Mouse (Mus musculus): Measurements from ENCODE around the gene Large2. TPM values are rescaled to one million over a fixed set of nuclear protein-coding genes. Genes with fewer than 3 reads are reported as not detected.
A peak's percentile ranks its signal among the peaks of the same experiment; 100 is the strongest.

Gene Large2
- polyA plus RNA-seq (2014; fragmentation: Nextera tagmentation; extraction: Ambion mirVana), result 15.3 and 16.6 TPM in 2 replicates

DNA sequence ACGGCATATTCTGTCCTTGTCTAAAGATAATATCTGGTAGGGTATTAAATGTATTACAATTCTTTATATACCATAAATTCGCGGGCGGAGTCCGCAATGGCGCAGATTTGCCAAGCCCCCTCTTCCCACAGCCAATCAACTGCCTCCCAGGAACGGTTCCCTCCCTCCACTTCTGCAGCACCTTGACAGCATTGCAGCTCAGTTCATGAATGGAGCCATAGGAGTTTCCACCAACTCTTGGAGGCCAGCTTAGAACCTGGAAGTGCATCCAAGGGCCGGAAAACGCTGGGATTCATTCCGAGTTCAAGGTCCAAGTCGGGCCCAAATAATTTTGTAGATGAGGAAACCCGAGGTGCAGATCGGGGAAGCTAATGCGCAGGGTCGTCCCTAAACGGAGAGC lies at the start of gene Large2, which contains the start of gene Pex16:
Gene Large2 (minus strand): TSS at position 356 of the 400 bp plus-strand sequence.
Gene Pex16 (plus strand): TSS at position 163 of the 400 bp plus-strand sequence.
- WGBS, result 2% methylated on average over 16 of the region's 16 CpGs
- H3K4me1 ChIP-seq (ENCODE audit: insufficient read depth), result peaks cover 13% of the 10 kb centered on the region
- no peaks in the 10 kb centered on the region for H3K9me3 ChIP-seq (ENCODE audit: low read depth, low read length)

DNA sequence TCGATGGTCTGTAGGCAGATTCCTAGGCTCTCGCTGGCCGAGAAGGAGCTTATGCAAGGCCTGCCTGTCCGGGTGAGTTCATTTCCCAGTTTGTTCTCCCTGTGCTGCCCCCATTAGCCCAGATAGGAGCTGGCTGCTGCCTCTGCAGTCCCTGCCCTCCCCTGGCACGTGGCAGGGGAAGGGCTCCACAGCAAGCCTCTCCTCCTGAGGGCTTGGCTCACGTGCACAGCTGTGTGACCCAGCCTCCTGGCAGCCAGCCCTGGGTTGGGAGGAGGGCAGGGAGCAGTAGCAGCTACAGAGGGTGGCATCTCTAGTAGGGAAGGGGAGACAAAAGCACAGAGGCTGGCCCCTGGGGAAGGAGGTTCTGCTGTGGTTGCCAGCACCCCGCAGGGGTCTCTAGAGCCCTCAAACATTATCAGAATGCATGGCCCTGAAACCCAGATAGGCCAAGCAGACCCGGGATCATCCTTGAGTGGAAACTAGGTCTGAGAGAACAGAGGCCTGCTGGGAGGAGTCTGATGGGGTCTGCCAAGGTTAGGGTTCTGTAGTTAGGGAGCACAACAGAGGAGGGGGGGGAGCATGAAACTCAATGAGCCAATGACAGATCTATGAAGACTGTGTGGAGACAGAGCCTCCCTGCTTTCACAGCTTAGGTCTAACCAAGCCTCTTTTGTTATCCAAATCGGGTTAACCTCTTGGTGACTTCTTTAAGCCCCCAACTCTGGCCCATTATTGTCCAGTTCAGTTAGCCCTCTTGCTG lies 49.2 kb upstream of the Large2 start:
- H3K4me2 ChIP-seq, result peak overlapping the region; percentile 8; the same call in 1 of the 2 replicates
- DNase-seq (peak; percentile 67), ATAC-seq (ENCODE audit: insufficient read depth) (peak; percentile 36)
- H3K27ac ChIP-seq (ENCODE audit: low read depth), result peak overlapping the region; percentile 94
- no peaks in the 10 kb centered on the region for H3K27me3 ChIP-seq (ENCODE audit: insufficient read depth, low read length)
- peaks cover 69% of the 10 kb centered on the region for H3K36me3 ChIP-seq (ENCODE audit: insufficient read depth)
- 74% methylated on average over 9 of the region's 9 CpGs for WGBS
- H3K9ac ChIP-seq, result no peak overlapping the region
- H3K4me3 ChIP-seq (ENCODE audit: low read depth, low read length), result no peak overlapping the region
- no peaks in the 10 kb centered on the region for H3K9me3 ChIP-seq (ENCODE audit: low read depth, low read length)
- no peak for TF ChIP-seq CTCF (IDR thresholded peaks at IDR 0.05; ENCODE audit: low read depth)
- peaks cover 23% of the 10 kb centered on the region for H3K4me1 ChIP-seq (ENCODE audit: insufficient read depth)

More for the DNA sequence above, at the start of gene Large2, which contains the start of gene Pex16:
- Histone ChIP-seq H3K4me2 (peak within 1 kb of the TSS; percentile 97), H3K27me3 (ENCODE audit: insufficient read depth, low read length) (peaks cover 28% of the 10 kb centered on the region), H3K36me3 (ENCODE audit: insufficient read depth) (peaks cover 21% of the 10 kb centered on the region), H3K27ac (ENCODE audit: low read depth) (peak within 1 kb of the TSS; percentile 92), H3K9ac (peak within 1 kb of the TSS; percentile 72), H3K4me3 (ENCODE audit: low read depth, low read length) (peak within 1 kb of the TSS; percentile 67)
- DNase-seq, result peak; percentile 71
- peak; percentile 17; the same call in 1 of the 2 replicates for ATAC-seq (ENCODE audit: insufficient read depth)
- TF ChIP-seq CTCF (IDR thresholded peaks at IDR 0.05; ENCODE audit: low read depth), result no peak

GRCm38 (mm10) chr2:92423156-92423555 lies 48.5 kb upstream of the Large2 start:
- Histone ChIP-seq H3K36me3 (ENCODE audit: insufficient read depth) (peaks cover 76% of the 10 kb centered on the region), H3K27ac (ENCODE audit: low read depth) (peak overlapping the region; percentile 94; the same call in 1 of the 2 replicates), H3K9me3 (ENCODE audit: low read depth, low read length) (no peaks in the 10 kb centered on the region), H3K4me1 (ENCODE audit: insufficient read depth) (peaks cover 19% of the 10 kb centered on the region), H3K27me3 (ENCODE audit: insufficient read depth, low read length) (no peaks in the 10 kb centered on the region), H3K4me3 (ENCODE audit: low read depth, low read length) (no peak overlapping the region), H3K9ac (no peak overlapping the region), H3K4me2 (no peak overlapping the region)
- no peak for DNase-seq
- no peak for TF ChIP-seq CTCF (IDR thresholded peaks at IDR 0.05; ENCODE audit: low read depth)
- ATAC-seq (ENCODE audit: insufficient read depth), result no peak
- 91% methylated on average over 9 of the region's 9 CpGs for WGBS

DNA sequence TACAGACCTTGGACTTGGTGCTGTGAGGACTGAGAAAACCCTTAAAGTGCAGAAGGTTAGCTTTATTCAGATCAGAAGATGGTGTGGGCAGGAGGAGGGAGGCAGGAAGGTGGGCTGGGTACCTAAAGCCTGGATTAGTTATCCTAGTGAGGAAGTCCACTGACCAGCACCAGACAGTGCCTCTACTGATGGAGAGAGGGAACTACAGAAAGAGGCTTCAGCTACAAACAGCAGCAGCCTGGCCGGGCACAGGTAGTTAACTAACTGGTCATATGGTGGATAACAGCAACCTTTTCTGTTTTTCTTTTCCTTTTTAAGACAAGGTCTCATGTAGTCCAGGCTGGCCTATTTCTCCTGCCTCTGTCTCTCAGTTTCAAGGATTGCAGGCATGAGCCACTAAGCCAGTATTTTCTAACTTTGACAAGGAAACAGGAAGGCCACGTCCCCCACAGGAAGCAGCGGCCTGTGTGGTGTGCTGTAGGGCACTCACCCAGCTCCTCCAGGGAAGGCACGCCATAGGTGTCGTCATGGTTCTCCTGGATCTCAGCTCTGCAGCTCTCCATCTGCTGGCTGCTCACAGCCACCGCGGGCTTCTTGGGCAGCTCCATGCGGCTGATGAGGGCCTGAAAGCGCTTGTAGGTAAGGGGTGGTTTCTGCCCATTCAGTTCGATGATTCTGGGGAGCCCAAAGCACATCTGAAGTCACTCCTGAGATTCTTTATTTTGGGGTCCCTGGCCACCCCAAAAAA lies 47.9 kb upstream of the Large2 start:
- Histone ChIP-seq H3K9me3 (ENCODE audit: low read depth, low read length) (no peaks in the 10 kb centered on the region), H3K4me3 (ENCODE audit: low read depth, low read length) (no peak overlapping the region), H3K27me3 (ENCODE audit: insufficient read depth, low read length) (no peaks in the 10 kb centered on the region), H3K27ac (ENCODE audit: low read depth) (no peak overlapping the region), H3K4me1 (ENCODE audit: insufficient read depth) (peaks cover 19% of the 10 kb centered on the region), H3K4me2 (no peak overlapping the region), H3K9ac (no peak overlapping the region), H3K36me3 (ENCODE audit: insufficient read depth) (peaks cover 82% of the 10 kb centered on the region)
- peak; percentile 41; the same call in 1 of the 2 replicates for TF ChIP-seq CTCF (IDR thresholded peaks at IDR 0.05; ENCODE audit: low read depth)
- ATAC-seq (ENCODE audit: insufficient read depth) (no peak), DNase-seq (peak; percentile 34)
- 71% methylated on average over 10 of the region's 10 CpGs for WGBS

DNA sequence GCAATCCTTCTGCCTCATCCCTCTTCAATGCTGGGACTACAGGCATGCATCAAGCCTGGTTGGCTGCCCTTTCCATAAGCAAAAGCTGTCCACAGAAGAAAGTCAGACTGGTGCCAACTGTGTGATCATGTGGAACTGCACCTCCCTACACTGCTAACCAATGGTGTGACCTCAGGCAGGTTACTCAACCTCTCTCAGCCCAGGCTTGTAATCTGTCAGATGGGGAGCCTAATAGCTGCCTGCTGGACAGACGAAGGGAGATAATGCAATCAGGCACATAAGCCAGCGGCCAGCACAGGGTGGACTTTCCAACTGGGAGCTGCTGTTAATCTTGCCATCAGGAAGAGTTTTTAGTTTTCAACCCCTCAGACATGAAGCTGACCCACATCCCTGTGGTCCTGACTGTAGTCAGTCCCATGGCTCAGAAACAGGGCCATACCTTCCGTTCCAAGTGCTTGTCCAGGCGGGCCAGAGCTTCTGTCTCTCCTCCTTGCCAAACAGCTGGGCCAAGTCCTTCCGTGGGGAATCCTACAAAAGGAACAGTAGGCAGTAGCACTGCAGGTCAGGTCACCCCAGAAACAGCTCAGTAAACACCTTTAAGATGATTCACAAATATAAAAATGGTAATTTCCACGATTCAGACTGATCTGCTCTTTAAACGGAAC lies 47.2 kb upstream of the Large2 start:
- H3K4me2 ChIP-seq, result no peak overlapping the region
- 91% methylated on average over 7 of the region's 7 CpGs for WGBS
- ATAC-seq (ENCODE audit: insufficient read depth) (no peak), DNase-seq (no peak)
- no peaks in the 10 kb centered on the region for H3K9me3 ChIP-seq (ENCODE audit: low read depth, low read length)
- H3K9ac ChIP-seq, result no peak overlapping the region
- no peak overlapping the region for H3K27ac ChIP-seq (ENCODE audit: low read depth)
- H3K27me3 ChIP-seq (ENCODE audit: insufficient read depth, low read length), result no peaks in the 10 kb centered on the region
- H3K4me3 ChIP-seq (ENCODE audit: low read depth, low read length), result no peak overlapping the region
- no peak for TF ChIP-seq CTCF (IDR thresholded peaks at IDR 0.05; ENCODE audit: low read depth)
- peaks cover 88% of the 10 kb centered on the region for H3K36me3 ChIP-seq (ENCODE audit: insufficient read depth)
- peaks cover 14% of the 10 kb centered on the region; the same call in 1 of the 2 replicates for H3K4me1 ChIP-seq (ENCODE audit: insufficient read depth)

DNA sequence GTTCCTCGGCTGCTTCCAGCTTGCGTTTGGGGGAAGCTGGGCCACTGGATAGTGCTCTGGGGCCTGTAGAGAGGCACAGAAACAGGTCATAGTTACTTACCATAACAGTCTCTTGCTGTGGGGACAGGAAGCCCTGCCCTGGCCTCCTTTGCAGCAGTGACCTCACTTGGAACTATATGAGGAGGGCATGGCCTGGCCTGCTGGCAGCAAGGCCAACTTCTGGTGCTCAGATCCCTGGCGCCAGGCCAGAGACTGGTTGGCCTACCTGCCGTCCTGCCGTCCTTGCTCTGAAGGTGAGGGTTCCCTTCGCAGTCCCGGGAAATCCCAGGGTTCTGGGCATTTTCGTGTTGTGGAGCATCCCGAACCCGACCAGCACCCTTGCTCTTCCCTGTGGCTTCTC lies 37.0 kb upstream of the Large2 start:
- Histone ChIP-seq H3K9me3 (ENCODE audit: low read depth, low read length) (no peaks in the 10 kb centered on the region), H3K27me3 (ENCODE audit: insufficient read depth, low read length) (no peaks in the 10 kb centered on the region), H3K9ac (no peak overlapping the region), H3K4me3 (ENCODE audit: low read depth, low read length) (no peak overlapping the region), H3K4me2 (no peak overlapping the region), H3K36me3 (ENCODE audit: insufficient read depth) (peaks cover 95% of the 10 kb centered on the region), H3K4me1 (ENCODE audit: insufficient read depth) (no peaks in the 10 kb centered on the region), H3K27ac (ENCODE audit: low read depth) (no peak overlapping the region)
- ATAC-seq (ENCODE audit: insufficient read depth) (no peak), DNase-seq (no peak)
- TF ChIP-seq CTCF (IDR thresholded peaks at IDR 0.05; ENCODE audit: low read depth), result no peak
- WGBS, result 86% methylated on average over 10 of the region's 10 CpGs

All from lung, embryonic 14.5 days (tissue).